Mouse (Mus musculus) hindbrain, embryonic 12.5 days (tissue): ENCODE results near the gene Tor1b. TPM values are rescaled to one million over a fixed set of nuclear protein-coding genes. Genes with fewer than 3 reads are reported as not detected.
A peak's percentile ranks its signal among the peaks of the same experiment; 100 is the strongest.

ENCODE experiments used
- ATAC-seq: fragments of 200-750 bp; cut with Nextera tagmentation; 2 replicates; pipeline ENCODE4 v1.8.0; 2017; ENCODE audit warnings: moderate TSS enrichment; ENCODE audit not compliant: low FRiP score
- H3K27ac ChIP-seq: fragments of 300-500 bp; sonication (generic); 2 replicates; pipeline ENCODE4 v1.5.1; 2016; ENCODE audit warnings: mild to moderate bottlenecking
- H3K27me3 ChIP-seq: fragments of 300-500 bp; sonication (generic); 2 replicates; pipeline ENCODE4 v1.6.1; 2016; ENCODE audit warnings: mild to moderate bottlenecking
- H3K36me3 ChIP-seq: fragments of 300-500 bp; sonication (generic); 2 replicates; pipeline ENCODE4 v1.6.1; 2016; ENCODE audit warnings: mild to moderate bottlenecking
- H3K4me1 ChIP-seq: fragments of 300-500 bp; sonication (generic); 2 replicates; pipeline ENCODE4 v1.6.1; 2016
- H3K4me2 ChIP-seq: fragments of 300-500 bp; sonication (generic); replicated peaks from 2 replicates; pipeline ENCODE4 v1.6.1; 2016; ENCODE audit warnings: mild to moderate bottlenecking
- H3K4me3 ChIP-seq: fragments of 300-500 bp; sonication (generic); 2 replicates; pipeline ENCODE4 v1.5.1; 2016; ENCODE audit warnings: mild to moderate bottlenecking
- H3K9ac ChIP-seq: fragments of 300-500 bp; sonication (generic); 2 replicates; pipeline ENCODE4 v1.6.1; 2016; ENCODE audit warnings: mild to moderate bottlenecking, moderate library complexity
- H3K9me3 ChIP-seq: fragments of 300-500 bp; sonication (generic); replicated peaks from 2 replicates; pipeline ENCODE4 v1.6.1; 2016; ENCODE audit warnings: mild to moderate bottlenecking
- WGBS: fragments of 180-500 bp; shearing (Covaris S2); methylation state at CpG from one replicate; pipeline ENCODE4 v1.1.7; 2016; 5-methylcytosine and 5-hydroxymethylcytosine counted together
- polyA plus RNA-seq: library from polyadenylated mRNA; unstranded; fragments of >200 nt; fragmentation: Nextera tagmentation; extraction: Ambion mirVana; gene quantifications from 2 replicates; pipeline ENCODE4 v1.2.1, GENCODE M21; 2016

The Tor1b gene
- polyA plus RNA-seq, 1 experiment from 2014 or later = 23.2 TPM

DNA sequence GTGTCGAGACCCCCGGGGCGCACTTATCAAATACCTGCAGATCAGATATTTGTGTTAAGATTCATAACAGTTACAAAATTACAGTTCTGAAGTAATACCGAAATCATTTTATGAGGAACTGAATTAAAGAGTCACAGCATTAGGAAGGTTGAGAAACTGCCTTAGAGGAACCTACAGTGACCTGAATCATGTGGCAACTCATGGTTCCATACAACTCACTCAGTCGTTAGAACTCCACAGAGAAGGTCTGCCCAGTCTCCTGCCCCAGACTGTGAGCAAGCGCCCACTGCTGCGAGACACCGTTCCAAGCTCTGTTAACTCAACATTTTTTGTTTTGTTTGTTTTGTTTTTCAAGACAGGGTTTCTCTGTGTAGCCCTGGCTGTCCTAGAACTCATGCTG is 12.9 kb downstream of the Tor1b start:
- H3K4me2 ChIP-seq = no peak overlapping the region
- ATAC-seq = no peak
- H3K27me3 ChIP-seq = no peaks in the 10 kb centered on the region
- peaks cover 44% of the 10 kb centered on the region for H3K36me3 ChIP-seq
- H3K4me1 ChIP-seq = peaks cover 18% of the 10 kb centered on the region
- H3K9me3 ChIP-seq = no peaks in the 10 kb centered on the region
- no peak overlapping the region for H3K27ac ChIP-seq
- H3K9ac ChIP-seq = no peak overlapping the region
- H3K4me3 ChIP-seq = no peak overlapping the region
- WGBS = 94% methylated on average over 8 of the region's 8 CpGs

GRCm38 (mm10) chr2:30966826-30967225 is 14.1 kb downstream of the Tor1b start:
- Histone ChIP-seq H3K9me3 (no peaks in the 10 kb centered on the region), H3K4me1 (peaks cover 18% of the 10 kb centered on the region), H3K27me3 (no peaks in the 10 kb centered on the region), H3K4me3 (peak overlapping the region; percentile 99), H3K9ac (peak overlapping the region; percentile 94), H3K27ac (no peak overlapping the region), H3K36me3 (peaks cover 32% of the 10 kb centered on the region), H3K4me2 (peak overlapping the region; percentile 93)
- WGBS = 27% methylated on average over 16 of the region's 16 CpGs
- ATAC-seq = no peak

DNA sequence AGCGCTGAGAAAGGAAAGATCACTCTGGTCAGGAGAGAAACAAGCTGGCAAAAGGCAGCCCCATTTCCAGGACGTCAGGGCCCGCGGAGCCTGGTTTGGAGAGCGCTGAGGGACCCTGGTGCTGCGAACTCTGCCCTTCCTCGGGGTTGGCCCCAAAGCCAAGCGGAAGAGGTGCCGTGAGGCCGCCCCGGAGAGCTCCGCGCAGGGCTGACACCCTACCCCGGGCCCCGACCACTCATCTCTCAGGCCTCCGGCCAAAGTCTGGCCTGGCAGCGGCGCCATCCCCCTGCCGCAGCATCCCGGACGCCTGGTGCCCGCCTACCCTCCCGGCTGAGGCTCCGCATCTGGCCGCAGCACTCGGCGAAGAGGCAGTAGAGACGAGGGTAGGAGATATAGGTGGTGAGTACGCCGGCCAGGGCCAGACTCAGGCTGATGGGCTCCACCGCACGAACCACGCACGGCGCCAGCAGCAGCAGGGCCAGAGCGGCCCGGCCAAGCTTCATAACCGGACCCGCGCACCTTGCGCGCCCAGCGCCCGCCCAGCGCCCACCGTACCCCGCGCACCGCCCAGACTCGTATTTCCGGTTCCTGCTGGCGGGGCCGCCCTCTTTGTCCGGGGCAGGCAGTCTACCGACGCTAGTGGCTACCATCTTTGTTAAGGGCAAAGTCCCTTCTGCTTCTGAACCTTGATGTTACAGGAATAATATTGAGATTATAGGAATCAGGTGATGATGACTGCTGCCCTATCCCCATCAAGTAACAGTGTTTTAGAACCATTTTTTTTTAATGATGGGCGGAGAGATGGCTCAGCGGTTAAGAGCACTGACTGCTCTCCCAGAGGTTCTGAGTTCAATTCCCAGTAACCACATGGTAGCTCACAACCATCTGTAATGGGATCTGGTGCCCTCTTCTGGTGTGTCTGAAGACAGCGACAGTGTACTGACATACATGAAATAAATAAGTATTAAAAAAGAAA is 14.9 kb downstream of the Tor1b start, which contains the start of gene Tor1a:
TSS of gene Tor1a (minus strand) at position 582 of the 976 bp plus-strand sequence.
- peak within 1 kb of the TSS; percentile 94 for H3K9ac ChIP-seq
- 2% methylated on average over 59 of the region's 59 CpGs for WGBS
- peak; percentile 95 for ATAC-seq

GRCm38 (mm10) chr2:30981790-30982513 is 29.2 kb downstream of the Tor1b start, which contains the start of the genes BC005624 and Usp20:
Gene BC005624, minus strand, starts transcription at chr2:30982201.
Gene Usp20, plus strand, starts transcription at chr2:30982279.
- Histone ChIP-seq H3K4me3 (peak within 1 kb of the TSS; percentile 74), H3K4me2 (peak within 1 kb of the TSS; percentile 80), H3K36me3 (peaks cover 31% of the 10 kb centered on the region), H3K27ac (peak within 1 kb of the TSS; percentile 75), H3K27me3 (no peaks in the 10 kb centered on the region), H3K9me3 (no peaks in the 10 kb centered on the region), H3K9ac (peak within 1 kb of the TSS; percentile 78), H3K4me1 (peaks cover 18% of the 10 kb centered on the region)
- WGBS = under 1% methylated on average over 66 of the region's 66 CpGs
- ATAC-seq = peak; percentile 98

More for the DNA sequence above, 14.9 kb downstream of the Tor1b start, which contains the start of gene Tor1a:
- Histone ChIP-seq H3K36me3 (peaks cover 27% of the 10 kb centered on the region), H3K4me2 (peak within 1 kb of the TSS; percentile 93), H3K27ac (peak within 1 kb of the TSS; percentile 80), H3K9me3 (no peaks in the 10 kb centered on the region), H3K4me3 (peak within 1 kb of the TSS; percentile 99), H3K27me3 (no peaks in the 10 kb centered on the region), H3K4me1 (peaks cover 18% of the 10 kb centered on the region)

DNA sequence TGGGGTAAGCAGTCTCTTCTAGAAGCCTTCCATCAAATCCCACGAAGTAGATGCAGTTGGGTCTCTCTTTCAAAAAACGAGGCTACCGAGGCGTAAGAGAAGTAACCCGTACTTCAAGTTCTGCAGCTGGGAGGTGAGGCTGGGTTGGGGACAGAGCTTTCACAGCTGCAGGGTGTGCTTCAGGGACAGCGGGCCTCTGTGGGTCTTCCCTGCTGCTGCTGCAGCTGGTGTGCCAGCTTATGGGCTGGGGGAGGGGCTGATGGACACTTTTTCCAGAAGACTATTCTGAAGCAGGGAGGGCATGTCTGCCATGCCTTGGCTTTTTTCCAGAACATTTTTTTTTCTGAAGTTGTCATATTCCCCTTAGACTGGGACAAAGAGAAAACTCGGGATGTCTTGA is 30.3 kb downstream of the Tor1b start:
- Histone ChIP-seq H3K27me3 (no peaks in the 10 kb centered on the region), H3K36me3 (peaks cover 21% of the 10 kb centered on the region), H3K27ac (no peak overlapping the region), H3K9ac (peak overlapping the region; percentile 78), H3K4me1 (peaks cover 18% of the 10 kb centered on the region), H3K4me2 (peak overlapping the region; percentile 80), H3K4me3 (peak overlapping the region; percentile 74), H3K9me3 (no peaks in the 10 kb centered on the region)
- no peak for ATAC-seq
- whole genome bisulfite sequencing = 56% methylated on average over 7 of the region's 7 CpGs

GRCm38 (mm10) chr2:30985111-30986020 is 32.6 kb downstream of the Tor1b start:
- Histone ChIP-seq H3K9ac (no peak overlapping the region), H3K27ac (no peak overlapping the region), H3K36me3 (peaks cover 8% of the 10 kb centered on the region; the same call in 1 of the 2 replicates), H3K4me3 (no peak overlapping the region), H3K4me1 (peaks cover 18% of the 10 kb centered on the region), H3K9me3 (no peaks in the 10 kb centered on the region), H3K4me2 (no peak overlapping the region; the same call in 1 of the 2 replicates), H3K27me3 (no peaks in the 10 kb centered on the region)
- 32% methylated on average over 17 of the region's 17 CpGs for WGBS
- no peak for ATAC-seq

DNA sequence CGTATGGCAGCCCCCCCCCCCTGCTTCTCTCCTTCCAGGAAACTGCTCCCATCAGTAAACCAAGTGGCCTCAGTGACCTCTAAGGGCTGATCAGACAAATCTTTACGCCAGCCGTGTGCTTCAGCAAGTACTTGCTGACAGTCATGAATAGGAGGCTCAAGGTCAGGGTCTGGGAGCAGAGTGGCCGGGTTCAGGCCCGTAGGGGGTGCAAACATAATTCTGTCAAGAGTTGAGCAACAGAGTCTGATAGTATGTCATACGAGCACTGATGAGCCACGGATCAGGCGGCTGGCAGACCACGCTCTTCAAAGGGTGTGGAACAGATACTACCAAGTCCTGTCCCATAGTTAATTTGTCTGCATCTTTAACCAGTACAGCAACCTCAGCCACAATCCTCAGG is 37.5 kb downstream of the Tor1b start:
- 0 out of 2 replicates have a peak, but pooled peaks cover 9% of the 10 kb centered on the region for H3K36me3 ChIP-seq
- no peak overlapping the region for H3K27ac ChIP-seq
- no peak overlapping the region for H3K4me3 ChIP-seq
- no peak overlapping the region for H3K9ac ChIP-seq
- WGBS = 91% methylated on average over 9 of the region's 9 CpGs
- H3K4me2 ChIP-seq = no peak overlapping the region
- ATAC-seq = no peak
- peaks cover 3% of the 10 kb centered on the region; the same call in 1 of the 2 replicates for H3K4me1 ChIP-seq
- no peaks in the 10 kb centered on the region for H3K9me3 ChIP-seq
- H3K27me3 ChIP-seq = no peaks in the 10 kb centered on the region

DNA sequence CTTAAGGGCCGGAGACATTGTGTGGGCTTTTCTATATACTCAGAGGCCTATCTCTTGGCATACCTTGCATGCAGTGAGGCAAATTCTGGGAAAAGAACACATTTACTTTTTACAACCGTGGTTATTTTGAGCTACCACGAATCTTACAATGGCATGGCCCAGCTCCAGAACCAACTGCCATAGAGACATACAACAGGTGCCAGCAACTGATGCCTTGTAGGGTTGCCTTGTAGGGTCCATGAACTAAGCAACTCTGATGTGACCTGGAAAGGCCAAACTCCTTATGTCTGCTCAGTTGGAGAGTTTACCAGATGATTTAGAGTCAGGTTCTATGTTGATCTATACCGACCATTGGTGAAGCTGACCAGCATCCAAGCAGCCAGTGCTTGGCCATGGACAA is 42.1 kb downstream of the Tor1b start:
- Histone ChIP-seq H3K27me3 (no peaks in the 10 kb centered on the region), H3K4me1 (0 out of 2 replicates have a peak, but pooled peaks cover 3% of the 10 kb centered on the region), H3K4me2 (no peak overlapping the region), H3K4me3 (no peak overlapping the region), H3K27ac (no peak overlapping the region), H3K36me3 (peaks cover 10% of the 10 kb centered on the region; the same call in 1 of the 2 replicates), H3K9ac (no peak overlapping the region), H3K9me3 (no peaks in the 10 kb centered on the region)
- ATAC-seq = no peak
- WGBS = 97% methylated on average over 4 of the region's 4 CpGs

GRCm38 (mm10) chr2:30995432-30995996 is 42.8 kb downstream of the Tor1b start:
- no peak for ATAC-seq
- H3K4me2 ChIP-seq = no peak overlapping the region
- 78% methylated on average over 11 of the region's 11 CpGs for WGBS
- 0 out of 2 replicates have a peak, but pooled peaks cover 3% of the 10 kb centered on the region for H3K4me1 ChIP-seq
- H3K36me3 ChIP-seq = peaks cover 11% of the 10 kb centered on the region; the same call in 1 of the 2 replicates
- H3K27me3 ChIP-seq = no peaks in the 10 kb centered on the region
- no peak overlapping the region for H3K9ac ChIP-seq
- no peak overlapping the region for H3K27ac ChIP-seq
- no peak overlapping the region for H3K4me3 ChIP-seq
- H3K9me3 ChIP-seq = no peaks in the 10 kb centered on the region

- Histone ChIP-seq H3K4me1 (0 out of 2 replicates have a peak, but pooled peaks cover 3% of the 10 kb centered on the region), H3K36me3 (peaks cover 29% of the 10 kb centered on the region), H3K9ac (no peak overlapping the region), H3K27me3 (no peaks in the 10 kb centered on the region), H3K4me3 (no peak overlapping the region), H3K27ac (peak overlapping the region; percentile 32; the same call in 1 of the 2 replicates), H3K9me3 (no peaks in the 10 kb centered on the region), H3K4me2 (no peak overlapping the region)
- 69% methylated on average over 8 of the region's 8 CpGs for WGBS
- no peak for ATAC-seq
Measured at GRCm38 (mm10) chr2:30998443-30999260, 45.9 kb downstream of the Tor1b start.
